Mouse (Mus musculus): Measurements from ENCODE around the gene AI593442.

AI593442 gene

DNA sequence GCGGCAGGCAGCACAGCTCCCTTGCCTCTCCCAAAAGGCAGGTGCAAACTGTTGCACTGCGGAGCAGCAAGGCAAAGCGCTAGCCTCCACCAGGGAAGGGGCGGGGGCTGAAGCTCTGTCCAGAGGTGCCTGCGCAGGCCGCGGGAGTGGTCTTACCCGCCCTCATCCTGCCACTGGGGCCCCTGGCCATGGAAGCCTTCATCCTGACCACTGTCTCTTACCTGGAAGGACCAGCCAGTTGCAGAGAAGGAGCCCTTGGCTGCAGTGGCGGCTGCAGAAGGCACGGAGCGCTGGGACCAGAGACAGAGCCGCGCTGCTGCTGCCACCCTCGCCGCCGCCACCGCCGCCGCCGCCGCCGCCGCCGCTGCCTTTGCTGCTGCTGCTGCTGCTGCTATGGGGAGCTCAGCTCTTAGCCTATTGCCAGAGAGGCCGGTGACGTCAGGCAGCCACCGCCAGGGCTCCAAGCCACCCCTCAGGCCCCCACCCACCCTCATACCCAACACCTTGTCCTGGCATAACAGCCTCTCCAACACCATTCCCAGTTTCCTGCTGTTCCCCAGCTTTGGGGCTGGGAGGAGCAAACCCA is at the start of gene AI593442:
Gene AI593442, minus strand, starts transcription at position 419 of the 586 bp plus-strand sequence.
- no peak for DNase-seq (ENCODE audit: low spot score)

DNA sequence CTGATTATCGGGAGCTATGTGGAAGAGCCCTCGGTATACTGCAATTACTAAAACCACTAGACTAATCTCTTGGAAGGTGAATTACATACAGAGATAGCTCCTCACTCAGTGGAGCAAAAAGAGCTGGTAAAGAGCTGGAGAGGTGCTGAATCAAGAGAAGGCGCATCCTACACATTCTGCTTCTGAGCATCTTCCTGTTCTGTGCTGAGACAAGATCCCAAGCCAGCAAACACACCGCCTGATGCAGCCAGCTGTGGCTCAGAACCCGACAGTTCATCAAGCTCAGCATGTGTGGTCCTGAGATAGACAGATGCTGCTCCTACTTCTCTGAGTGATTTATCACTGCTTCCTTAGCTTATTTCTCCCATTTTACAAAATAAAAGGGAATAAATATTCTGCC is 49.2 kb upstream of the AI593442 start:
- no peak for DNase-seq (ENCODE audit: low spot score)

DNA sequence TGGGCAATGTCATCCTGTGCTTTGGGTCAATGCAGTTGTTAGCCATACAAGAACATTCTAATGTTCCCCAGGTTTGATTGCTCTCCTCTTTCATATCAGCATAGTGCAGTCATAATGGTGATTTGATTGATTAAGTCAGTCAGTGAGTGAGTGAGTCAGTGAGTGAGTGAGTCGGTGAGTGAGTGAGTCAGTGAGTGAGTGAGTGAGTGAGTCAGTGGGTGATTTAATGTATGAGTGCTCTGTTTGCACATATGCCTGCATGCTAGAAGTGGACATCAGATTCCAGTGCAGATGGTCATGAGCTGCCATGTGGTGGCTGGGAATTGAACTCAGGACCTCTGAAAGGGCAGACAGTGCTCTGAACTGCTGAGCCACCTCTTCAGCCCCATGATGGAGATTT is 43.0 kb upstream of the AI593442 start:
- no peak for DNase-seq (ENCODE audit: low spot score)

DNA sequence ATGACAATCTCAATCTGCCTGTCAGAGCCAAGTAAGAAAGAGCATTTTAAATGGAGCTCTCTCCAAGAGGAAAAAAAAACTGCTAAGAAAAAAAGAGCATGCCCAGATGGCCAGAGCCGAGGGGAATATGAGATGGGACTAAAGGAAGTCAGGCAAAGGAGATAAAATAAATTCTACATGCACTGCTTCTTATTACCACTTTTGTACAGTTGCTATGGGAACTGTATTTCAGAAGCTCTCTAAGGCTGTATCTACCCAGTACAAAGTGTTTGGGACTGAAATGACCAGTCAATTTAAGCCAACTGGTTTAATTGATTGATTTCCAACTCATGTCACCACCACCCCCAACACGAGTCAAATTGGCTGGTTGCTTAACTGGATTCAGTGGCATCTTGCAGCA is 40.0 kb upstream of the AI593442 start:
- no peak for DNase-seq (ENCODE audit: low spot score)

DNA sequence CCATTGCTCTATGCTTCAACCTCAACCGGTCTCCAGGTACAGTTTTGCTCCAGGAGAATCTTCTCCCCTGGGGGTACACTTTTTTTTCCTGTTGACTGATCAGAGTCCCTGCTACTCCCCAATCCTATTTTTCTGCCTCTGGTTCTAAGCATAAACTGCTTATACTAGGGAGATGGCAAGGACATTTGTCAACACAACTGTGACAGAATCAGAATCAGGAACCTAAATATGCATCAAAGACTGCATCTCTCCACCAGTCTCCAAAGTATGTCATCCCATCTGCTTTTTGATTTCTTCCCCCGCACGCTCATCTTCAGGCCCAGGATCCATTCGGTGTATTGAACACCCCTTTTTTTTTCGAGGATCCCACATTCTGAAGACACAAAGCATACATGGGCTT is 456 bp upstream of the AI593442 start:
- DNase-seq (ENCODE audit: low spot score), result no peak

DNA sequence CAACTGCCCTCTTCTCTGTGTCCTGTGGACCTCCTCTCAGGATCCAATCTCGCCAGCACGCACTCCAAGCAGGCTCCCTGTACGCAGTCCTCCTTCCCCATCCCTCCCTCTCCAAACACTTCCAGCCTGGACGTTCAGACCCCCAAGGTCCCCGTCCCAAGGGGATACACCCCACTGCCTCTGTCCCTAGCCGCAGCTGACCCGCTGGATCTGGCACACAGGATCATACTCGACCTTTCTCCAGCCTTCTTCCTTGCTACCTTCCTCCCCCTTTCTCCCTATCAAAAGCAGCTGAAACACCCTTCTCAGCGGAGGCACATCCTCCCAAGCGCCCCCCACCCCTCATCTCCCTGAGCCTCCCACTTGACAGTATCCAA is 753 bp downstream of the AI593442 start:
- no peak for DNase-seq (ENCODE audit: low spot score)

DNA sequence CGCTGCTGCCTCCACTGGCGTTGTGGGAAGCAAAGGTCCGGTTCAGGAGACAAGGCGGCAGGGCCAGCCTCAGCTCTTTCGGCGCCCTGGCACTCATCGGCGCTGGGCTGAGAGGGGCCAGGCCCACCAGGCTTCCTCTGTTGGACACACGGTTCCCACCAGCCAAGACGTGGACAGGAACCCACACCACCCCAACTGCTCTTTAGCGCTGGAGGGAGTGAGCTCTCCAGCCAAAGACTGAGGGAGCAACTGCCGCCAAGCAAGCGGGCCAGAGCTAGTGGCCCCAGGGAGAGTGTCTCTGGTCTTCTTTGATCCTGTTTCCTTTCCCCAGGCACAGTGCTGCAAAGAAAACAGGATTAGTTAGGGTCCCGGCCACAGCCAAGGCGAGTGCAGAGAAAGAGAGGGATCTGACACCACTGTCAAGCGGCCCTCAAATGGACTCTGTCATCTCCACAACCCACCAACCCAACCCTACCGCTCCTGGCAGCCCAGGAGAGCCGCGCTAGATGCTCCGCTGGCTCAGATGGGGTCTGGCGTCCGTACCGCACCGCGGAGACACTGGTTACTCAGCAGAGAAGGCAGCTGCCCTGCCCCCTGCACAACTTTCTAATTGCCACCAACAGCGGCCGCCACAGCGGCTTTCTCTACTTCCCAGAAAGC is 1.3 kb downstream of the AI593442 start:
- DNase-seq (ENCODE audit: low spot score), result no peak

DNA sequence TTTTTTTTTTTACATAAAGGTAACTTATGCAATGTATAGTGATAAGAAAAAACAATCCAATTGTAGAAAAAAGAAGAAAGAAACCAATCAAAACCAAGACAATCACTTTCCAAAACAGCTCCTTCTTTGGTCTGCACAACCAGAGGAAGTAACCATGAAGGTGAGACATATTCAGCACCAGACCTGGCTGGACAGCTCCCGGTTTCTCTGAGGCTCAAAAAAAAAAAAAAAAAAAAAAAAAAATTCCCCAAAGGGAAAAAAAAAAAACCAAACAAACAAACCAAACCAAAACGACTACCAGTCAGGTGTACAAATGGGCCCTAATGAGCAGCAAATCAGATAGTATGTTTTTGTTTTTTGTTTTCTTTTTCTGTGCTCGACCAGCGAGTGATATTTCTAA is 3.0 kb downstream of the AI593442 start:
- DNase-seq (ENCODE audit: low spot score), result peak; percentile 6

DNA sequence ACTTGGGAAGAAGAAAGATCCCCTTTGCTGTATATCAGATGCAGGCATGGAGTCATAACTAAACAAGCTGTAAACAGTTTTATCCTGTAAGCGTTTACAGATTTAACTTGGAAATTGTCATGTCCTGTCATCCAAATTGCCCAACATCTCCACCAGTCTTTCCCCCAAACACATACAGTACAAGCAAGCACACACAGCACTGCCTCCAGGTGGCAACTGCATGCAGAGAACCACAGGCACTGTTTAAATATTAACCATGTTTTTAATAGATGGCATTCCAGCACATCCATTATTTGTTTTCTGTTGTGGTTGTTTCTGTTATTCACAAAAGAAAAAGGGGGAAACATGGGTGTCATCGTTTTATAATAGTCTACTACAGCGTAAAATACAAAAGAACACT is 3.6 kb downstream of the AI593442 start:
- DNase-seq (ENCODE audit: low spot score), result no peak

DNA sequence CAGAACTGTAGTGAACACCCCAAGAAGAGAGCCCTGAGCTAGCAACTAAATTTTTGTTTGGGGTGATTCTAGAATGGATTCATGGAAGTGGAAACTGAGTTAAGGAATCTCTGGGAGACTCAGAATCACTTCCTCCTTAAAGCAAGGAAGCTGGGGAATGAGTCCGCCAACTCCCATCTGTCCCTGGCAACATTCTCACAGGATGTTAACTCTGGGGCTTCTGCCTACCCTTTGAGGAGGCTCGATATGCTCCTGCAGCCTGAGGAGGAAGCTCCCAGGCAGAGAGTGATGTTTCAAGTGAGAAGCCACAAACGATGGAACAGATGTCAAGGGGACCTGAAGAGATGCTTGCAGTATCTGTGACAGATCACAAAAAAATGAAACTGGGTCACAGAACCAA is 18.2 kb downstream of the AI593442 start:
- no peak for DNase-seq (ENCODE audit: low spot score)

DNA sequence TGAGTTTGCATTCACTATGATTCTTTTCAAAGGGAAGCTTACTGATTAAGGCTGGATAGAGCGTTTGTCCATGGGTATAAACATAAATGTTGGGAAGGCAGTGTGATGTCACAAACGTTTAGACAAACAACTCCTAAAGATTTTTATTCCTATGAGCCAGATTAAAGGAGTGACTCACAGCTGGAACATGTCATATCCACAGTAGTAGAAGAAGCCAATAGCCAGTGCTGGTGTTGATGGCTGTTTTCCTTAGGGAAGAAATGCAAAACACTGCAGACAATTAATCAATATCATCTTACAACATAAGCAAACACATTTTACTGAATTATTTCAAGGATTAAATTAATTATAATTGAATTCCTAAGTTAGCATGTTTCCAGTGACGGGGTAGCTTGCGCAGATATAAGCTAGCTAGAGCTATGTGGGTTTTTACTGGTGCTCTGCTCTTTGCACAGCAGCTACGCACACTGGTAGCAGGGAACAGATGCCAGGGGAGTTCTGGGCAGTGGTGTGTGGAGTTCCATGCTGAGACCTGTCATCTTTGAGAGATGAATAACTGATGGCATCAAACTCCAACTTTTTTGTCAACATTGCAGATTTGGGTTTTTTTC is 29.1 kb downstream of the AI593442 start:
- no peak for DNase-seq (ENCODE audit: low spot score)

DNA sequence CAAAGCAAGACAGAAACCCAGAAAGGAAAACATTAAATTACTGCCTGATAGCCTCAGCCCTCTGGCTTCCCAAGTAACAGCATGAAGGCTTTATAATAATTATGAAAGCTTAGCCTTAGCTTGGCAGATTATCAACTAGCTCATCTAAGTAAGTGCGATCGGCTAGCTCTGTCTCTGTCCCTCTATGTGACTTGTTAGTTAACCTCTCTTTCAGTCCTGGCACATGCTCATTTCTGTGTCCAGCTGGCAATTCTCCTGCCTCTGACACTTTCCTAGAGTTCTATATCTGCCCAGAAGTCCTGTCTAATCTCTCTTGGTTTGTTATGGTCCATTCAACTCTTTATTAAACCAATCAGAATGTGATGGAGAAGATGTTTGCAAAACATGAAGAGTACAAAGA is 34.3 kb downstream of the AI593442 start:
- no peak for DNase-seq (ENCODE audit: low spot score)

DNA sequence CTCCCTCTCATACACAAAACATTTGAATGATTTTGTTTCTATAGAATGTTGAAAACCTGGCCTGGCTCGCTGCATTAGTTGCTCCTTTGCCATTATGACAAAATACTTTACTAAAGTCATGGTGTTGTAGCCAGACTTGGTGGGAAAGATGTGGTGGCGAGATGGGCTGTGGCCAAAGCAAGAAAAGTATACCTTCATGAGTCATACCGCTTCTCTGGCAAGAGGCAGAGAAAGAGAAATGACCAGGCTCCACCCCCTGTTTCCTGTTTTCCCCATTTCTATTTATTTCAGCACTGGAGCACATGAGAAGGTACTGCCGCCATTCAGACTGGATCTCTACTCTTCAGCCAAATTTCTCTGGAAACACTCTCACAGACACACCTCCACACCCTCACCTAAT is 35.0 kb downstream of the AI593442 start:
- DNase-seq (ENCODE audit: low spot score), result no peak

DNA sequence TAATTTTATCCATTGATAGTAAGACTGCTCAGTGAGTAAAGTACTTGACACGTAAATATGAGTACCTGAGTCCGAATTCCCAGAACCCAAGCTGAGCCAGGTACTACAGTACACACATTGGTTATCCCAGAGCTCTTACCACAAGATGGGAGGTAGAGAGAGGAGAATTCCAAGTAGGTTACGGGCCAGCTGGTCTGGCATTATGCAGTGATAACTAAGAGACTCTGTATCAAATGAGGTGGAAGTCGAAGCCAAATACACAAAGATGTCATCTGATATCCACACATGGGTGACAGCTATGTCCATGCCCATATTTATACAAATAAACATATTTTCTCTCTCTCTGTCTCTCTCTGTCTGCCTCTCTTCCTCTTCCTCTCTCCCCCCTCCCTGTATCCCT is 35.4 kb downstream of the AI593442 start:
- no peak for DNase-seq (ENCODE audit: low spot score)

DNA sequence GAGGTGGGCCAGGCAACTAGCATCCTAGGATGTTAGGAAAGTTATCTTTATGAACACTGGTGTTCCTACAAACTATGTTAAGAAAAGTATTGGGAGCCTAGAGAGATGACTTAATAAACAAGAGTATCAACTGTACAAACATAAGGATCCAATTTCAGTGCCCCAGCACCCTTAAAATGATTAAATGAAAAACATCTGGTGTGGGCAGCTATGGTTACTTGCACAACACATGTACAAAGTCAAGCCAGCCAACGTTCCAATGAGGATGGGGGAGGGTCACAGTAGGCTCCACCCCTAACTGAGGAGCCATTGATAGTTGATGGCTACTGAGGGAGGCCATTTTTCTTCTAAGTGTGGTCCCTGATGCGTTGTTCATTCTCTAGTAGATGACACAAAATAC is 43.6 kb downstream of the AI593442 start:
- DNase-seq (ENCODE audit: low spot score), result no peak

DNA sequence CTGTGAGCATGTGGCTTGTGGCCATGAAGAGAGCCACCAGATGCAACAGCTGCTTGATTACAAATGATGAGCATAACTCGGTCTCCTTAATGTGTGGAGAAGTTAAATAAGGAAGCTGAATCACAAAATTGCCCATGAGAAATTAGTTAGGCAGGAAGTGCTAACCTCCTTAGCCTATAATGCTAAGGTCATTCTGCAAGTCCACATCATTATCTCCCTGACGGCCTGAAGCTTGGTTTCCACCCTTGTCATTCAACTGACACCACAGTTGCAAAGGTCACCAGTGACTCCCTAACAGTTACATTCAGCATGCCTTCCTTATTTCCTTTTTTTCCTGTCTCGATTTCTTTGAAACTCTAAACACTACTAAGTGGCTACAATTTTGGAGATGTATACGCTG is 55.7 kb downstream of the AI593442 start:
- DNase-seq (ENCODE audit: low spot score), result no peak

Data from c-Kit-positive CD71-positive TER-119-positive erythroid progenitor cells, embryonic 14.5 days (primary cell).